Mouse (Mus musculus): ENCODE results near the gene Tmem43. TPM values are rescaled to one million over a fixed set of nuclear protein-coding genes. Genes with fewer than 3 reads are reported as not detected.

Gene Tmem43
- polyA plus RNA-seq, 1 experiment from 2014 or later: 22.0 TPM

- peaks cover 13% of the 10 kb centered on the region; the same call in 1 of the 2 replicates for H3K4me1 ChIP-seq (replicated peaks; ENCODE audit: control insufficient read depth, insufficient read depth, low read length)
- no peak overlapping the region for H3K4me2 ChIP-seq (replicated peaks; ENCODE audit: low read depth)
- ATAC-seq: no peak
- H3K27me3 ChIP-seq (replicated peaks; ENCODE audit: control insufficient read depth, insufficient read depth, low read length): no peaks in the 10 kb centered on the region
- no peak overlapping the region for H3K9ac ChIP-seq (ENCODE audit: low read depth, low read length)
- no peak overlapping the region for H3K27ac ChIP-seq (ENCODE audit: low read depth, low read length)
- H3K36me3 ChIP-seq (ENCODE audit: control insufficient read depth, insufficient read depth): no peaks in the 10 kb centered on the region
- TF ChIP-seq CTCF (IDR thresholded peaks at IDR 0.05; ENCODE audit: low read depth): no peak
- no peaks in the 10 kb centered on the region for H3K9me3 ChIP-seq (ENCODE audit: control insufficient read depth)
- 19% methylated on average over 2 of the region's 2 CpGs for WGBS
- no peak overlapping the region for H3K4me3 ChIP-seq (ENCODE audit: low read depth, low read length)
These were observed 60.3 kb downstream of the Tmem43 start for GRCm38 (mm10) chr6:91533771-91534170.

GRCm38 (mm10) chr6:91534268-91534667, 60.8 kb downstream of the Tmem43 start:
- Histone ChIP-seq H3K4me1 (replicated peaks; ENCODE audit: control insufficient read depth, insufficient read depth, low read length) (peaks cover 13% of the 10 kb centered on the region; the same call in 1 of the 2 replicates), H3K27me3 (replicated peaks; ENCODE audit: control insufficient read depth, insufficient read depth, low read length) (no peaks in the 10 kb centered on the region), H3K4me2 (replicated peaks; ENCODE audit: low read depth) (no peak overlapping the region), H3K9ac (ENCODE audit: low read depth, low read length) (no peak overlapping the region), H3K4me3 (ENCODE audit: low read depth, low read length) (no peak overlapping the region), H3K9me3 (ENCODE audit: control insufficient read depth) (no peaks in the 10 kb centered on the region), H3K27ac (ENCODE audit: low read depth, low read length) (no peak overlapping the region), H3K36me3 (ENCODE audit: control insufficient read depth, insufficient read depth) (no peaks in the 10 kb centered on the region)
- no peak for TF ChIP-seq CTCF (IDR thresholded peaks at IDR 0.05; ENCODE audit: low read depth)
- WGBS: 73% methylated on average over 4 of the region's 4 CpGs
- no peak for ATAC-seq

- H3K27me3 ChIP-seq (replicated peaks; ENCODE audit: control insufficient read depth, insufficient read depth, low read length): no peaks in the 10 kb centered on the region
- ATAC-seq: no peak
- 77% methylated on average over 3 of the region's 3 CpGs for WGBS
- H3K36me3 ChIP-seq (ENCODE audit: control insufficient read depth, insufficient read depth): no peaks in the 10 kb centered on the region
- no peak overlapping the region for H3K4me2 ChIP-seq (replicated peaks; ENCODE audit: low read depth)
- no peaks in the 10 kb centered on the region for H3K9me3 ChIP-seq (ENCODE audit: control insufficient read depth)
- TF ChIP-seq CTCF (IDR thresholded peaks at IDR 0.05; ENCODE audit: low read depth): no peak
- no peak overlapping the region for H3K9ac ChIP-seq (ENCODE audit: low read depth, low read length)
- no peak overlapping the region for H3K4me3 ChIP-seq (ENCODE audit: low read depth, low read length)
- H3K4me1 ChIP-seq (replicated peaks; ENCODE audit: control insufficient read depth, insufficient read depth, low read length): peaks cover 13% of the 10 kb centered on the region; the same call in 1 of the 2 replicates
- no peak overlapping the region for H3K27ac ChIP-seq (ENCODE audit: low read depth, low read length)
These were observed 61.7 kb downstream of the Tmem43 start for GRCm38 (mm10) chr6:91535231-91535630.

GRCm38 (mm10) chr6:91536047-91536765, 62.7 kb downstream of the Tmem43 start:
- 0 out of 2 replicates have a peak, but pooled peaks have one; percentile 13 for TF ChIP-seq CTCF (IDR thresholded peaks at IDR 0.05; ENCODE audit: low read depth)
- H3K36me3 ChIP-seq (ENCODE audit: control insufficient read depth, insufficient read depth): no peaks in the 10 kb centered on the region
- ATAC-seq: peak; percentile 89
- peak overlapping the region; percentile 55 for H3K27ac ChIP-seq (ENCODE audit: low read depth, low read length)
- H3K9ac ChIP-seq (ENCODE audit: low read depth, low read length): no peak overlapping the region
- no peak overlapping the region for H3K4me3 ChIP-seq (ENCODE audit: low read depth, low read length)
- peaks cover 16% of the 10 kb centered on the region for H3K4me1 ChIP-seq (replicated peaks; ENCODE audit: control insufficient read depth, insufficient read depth, low read length)
- 0 out of 2 replicates have a peak overlapping the region, but pooled peaks have one; percentile 17 for H3K4me2 ChIP-seq (replicated peaks; ENCODE audit: low read depth)
- H3K27me3 ChIP-seq (replicated peaks; ENCODE audit: control insufficient read depth, insufficient read depth, low read length): no peaks in the 10 kb centered on the region
- no peaks in the 10 kb centered on the region for H3K9me3 ChIP-seq (ENCODE audit: control insufficient read depth)
- 33% methylated on average over 11 of the region's 11 CpGs for WGBS

Other genes starting within 250 kb of the Tmem43 start
- gene Wnt7a, start 62.3 kb upstream of the Tmem43 start, polyA plus RNA-seq (2015; fragmentation: Nextera tagmentation; extraction: Ambion mirVana): not detected in 2 replicates
- gene Chchd4, start 157 bp upstream of the Tmem43 start, polyA plus RNA-seq (2015; fragmentation: Nextera tagmentation; extraction: Ambion mirVana): 25.5 and 27.0 TPM in 2 replicates
- gene Xpc, start 42.2 kb downstream of the Tmem43 start, polyA plus RNA-seq (2015; fragmentation: Nextera tagmentation; extraction: Ambion mirVana): 9.1 and 10.2 TPM in 2 replicates
- 133 and 139 TPM in 2 replicates for gene Lsm3, start 42.2 kb downstream of the Tmem43 start, polyA plus RNA-seq (2015; fragmentation: Nextera tagmentation; extraction: Ambion mirVana)
- 109 and 127 TPM in 2 replicates for gene Slc6a6, start 210.3 kb downstream of the Tmem43 start, polyA plus RNA-seq (2015; fragmentation: Nextera tagmentation; extraction: Ambion mirVana)